ENCODE assay signal across 8 mouse cellular contexts in the genomic region with DNA sequence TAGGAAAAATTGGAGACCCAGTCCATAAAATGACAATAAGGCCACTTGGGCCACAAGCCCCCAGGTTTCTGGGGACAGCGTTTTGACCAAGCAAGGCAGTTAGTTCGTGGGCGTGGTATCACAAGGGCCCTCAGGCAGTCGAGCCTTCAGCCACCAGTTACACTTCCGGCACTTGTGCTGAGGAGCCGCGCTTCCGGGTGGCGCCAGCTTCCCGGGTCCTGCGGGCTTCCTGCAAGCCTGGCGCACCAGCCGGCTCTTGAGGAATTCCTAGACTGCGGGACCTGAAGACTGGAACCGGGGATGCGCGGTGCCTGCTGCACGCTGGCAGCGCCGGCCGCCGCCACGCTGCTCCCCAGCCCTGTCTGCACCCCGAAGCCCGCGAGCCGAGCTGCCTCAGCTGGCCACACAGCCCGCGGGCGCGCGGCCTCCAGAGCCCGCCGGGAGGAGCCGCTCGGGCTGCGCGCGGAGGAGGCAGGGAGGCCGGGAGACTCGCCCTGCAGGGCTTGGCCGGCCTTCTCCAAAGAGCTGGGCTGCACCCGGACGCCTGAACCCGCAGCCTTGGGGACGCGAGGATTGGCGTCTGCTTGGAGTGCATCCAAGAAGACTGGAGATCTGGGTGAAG. TPM values are rescaled to one million over a fixed set of nuclear protein-coding genes. Genes with fewer than 3 reads are reported as not detected.
A peak's percentile ranks its signal among the peaks of the same experiment; 100 is the strongest.
DNase-seq lines count a peak whose midpoint lies in the region; ATAC-seq and TF ChIP-seq lines count a peak whose summit lies in the region.

No protein-coding gene starts in this region.

- no peak for TF ChIP-seq EP300 in liver, embryonic 14.5 days (IDR thresholded peaks at IDR 0.05; ENCODE audit: low read depth)

- H3K9me3 ChIP-seq in forebrain, embryonic 10.5 days, result no peaks in the 10 kb centered on the region
- no peaks in the 10 kb centered on the region for H3K9me3 ChIP-seq in heart, embryonic 15.5 days (replicated peaks)
- no peaks in the 10 kb centered on the region for H3K9me3 ChIP-seq in liver, embryonic 14.5 days (ENCODE audit: control insufficient read depth, low read length)
- no peaks in the 10 kb centered on the region for H3K9me3 ChIP-seq in stomach, embryonic 15.5 days

- H3K9ac ChIP-seq in heart, embryonic 15.5 days, result peak overlapping the region; percentile 83
- peak overlapping the region; percentile 66 for H3K9ac ChIP-seq in liver, embryonic 14.5 days (replicated peaks)
- H3K9ac ChIP-seq in stomach, embryonic 15.5 days, result peak overlapping the region; percentile 71

- no peaks in the 10 kb centered on the region for H3K36me3 ChIP-seq in forebrain, embryonic 10.5 days (replicated peaks)
- H3K36me3 ChIP-seq in heart, embryonic 15.5 days, result no peaks in the 10 kb centered on the region
- no peaks in the 10 kb centered on the region for H3K36me3 ChIP-seq in liver, embryonic 14.5 days (replicated peaks; ENCODE audit: control insufficient read depth, insufficient read depth, low read depth)
- H3K36me3 ChIP-seq in stomach, embryonic 15.5 days, result no peaks in the 10 kb centered on the region

- peaks cover 38% of the 10 kb centered on the region for H3K4me1 ChIP-seq in forebrain, embryonic 10.5 days
- peaks cover 13% of the 10 kb centered on the region for H3K4me1 ChIP-seq in heart, embryonic 15.5 days (replicated peaks)
- peaks cover 13 to 21% of the 10 kb centered on the region in 2 experiments for H3K4me1 ChIP-seq in liver, embryonic 14.5 days (replicated peaks; ENCODE audit: control insufficient read depth in 2 of 2, insufficient read depth in 2 of 2, low read length in 1 of 2)
- H3K4me1 ChIP-seq in stomach, embryonic 15.5 days, result peaks cover 7% of the 10 kb centered on the region

- peak overlapping the region; percentile 94 for H3K27ac ChIP-seq in forebrain, embryonic 10.5 days
- peak overlapping the region; percentile 94 for H3K27ac ChIP-seq in heart, embryonic 15.5 days
- peak overlapping the region; percentile 16 for H3K27ac ChIP-seq in liver, embryonic 14.5 days
- peak overlapping the region; percentile 97 for H3K27ac ChIP-seq in stomach, embryonic 15.5 days

- H3K27me3 ChIP-seq in forebrain, embryonic 10.5 days (ENCODE audit: poor library complexity, severe bottlenecking), result peaks cover 41% of the 10 kb centered on the region
- H3K27me3 ChIP-seq in heart, embryonic 15.5 days, result peaks cover 21% of the 10 kb centered on the region
- H3K27me3 ChIP-seq in liver, embryonic 14.5 days (ENCODE audit: control insufficient read depth, insufficient read depth, low read length), result no peaks in the 10 kb centered on the region; the same call in 1 of the 2 replicates
- no peaks in the 10 kb centered on the region for H3K27me3 ChIP-seq in stomach, embryonic 15.5 days (replicated peaks)

- H3K4me2 ChIP-seq in heart, embryonic 15.5 days, result peak overlapping the region; percentile 84
- H3K4me2 ChIP-seq in liver, embryonic 14.5 days (ENCODE audit: low read depth), result peak overlapping the region; percentile 89
- H3K4me2 ChIP-seq in stomach, embryonic 15.5 days, result peak overlapping the region; percentile 85

- TF ChIP-seq CTCF in liver, embryonic 14.5 days (IDR thresholded peaks at IDR 0.05; ENCODE audit: low read depth), result no peak; the same call in 1 of the 2 replicates

- WGBS in forebrain, embryonic 10.5 days, result under 1% methylated on average over 48 of the region's 48 CpGs
- under 1% methylated on average over 48 of the region's 48 CpGs for WGBS in heart, embryonic 15.5 days
- WGBS in liver, embryonic 14.5 days (ENCODE audit: insufficient replicate concordance), result under 1% methylated on average over 48 of the region's 48 CpGs
- WGBS in stomach, embryonic 15.5 days, result 0% methylated on average over 48 of the region's 48 CpGs

- peak overlapping the region; percentile 76 for H3K4me3 ChIP-seq in forebrain, embryonic 10.5 days
- H3K4me3 ChIP-seq in heart, embryonic 15.5 days, result peak overlapping the region; percentile 92
- H3K4me3 ChIP-seq in liver, embryonic 14.5 days (ENCODE audit: insufficient read depth in 1 of 2, low read depth in 2 of 2, low read length in 2 of 2), result peak overlapping the region; percentile 68 to 80
- H3K4me3 ChIP-seq in stomach, embryonic 15.5 days (replicated peaks), result peak overlapping the region; percentile 83

- ATAC-seq in heart, embryonic 15.5 days (replicated peaks; ENCODE audit: insufficient number of reproducible peaks, insufficient read depth, low FRiP score, low read depth), result peak; percentile 68
- ATAC-seq in liver, embryonic 14.5 days (ENCODE audit: insufficient read depth), result peak; percentile 80
- ATAC-seq in stomach, embryonic 15.5 days (ENCODE audit: insufficient read depth, low FRiP score, low read depth), result peak; percentile 79

- peak; percentile 74 to 80 for DNase-seq in CD8-positive naive resting alpha-beta T cell, adult 2 months (ENCODE audit: low read depth in 2 of 2, low spot score in 2 of 2)
- DNase-seq in c-Kit-negative CD71-positive TER-119-positive erythroid progenitor cells, embryonic 14.5 days (ENCODE audit: low read depth, low spot score), result peak; percentile 65
- DNase-seq in forebrain, embryonic 10.5 days (ENCODE audit: extremely low spot score, low spot score), result peak; percentile 86
- DNase-seq in kidney, postnatal 25 days, result peak; percentile 77 to 89
- peak; percentile 66 to 74 (median 73) for DNase-seq in liver, embryonic 14.5 days (ENCODE audit: low read depth in 3 of 3, low spot score in 3 of 3)
- DNase-seq in neural tube, embryonic 10.5 days (ENCODE audit: extremely low spot score, low spot score), result peak; percentile 86

RNA-seq across cellular contexts. Expression of a gene that starts 3.8 kb away (rescaled TPM):
- polyA plus RNA-seq in forebrain, embryonic 10.5 days (2016; fragmentation: Nextera tagmentation; extraction: Ambion mirVana), result 24.6 TPM in 2 replicates
- polyA plus RNA-seq in heart, embryonic 15.5 days (2015; fragmentation: Nextera tagmentation; extraction: Ambion mirVana), result 11.8 and 12.2 TPM in 2 replicates
- polyA plus RNA-seq in liver, embryonic 14.5 days (2012; rRNA removed), result 1.7 and 2.5 TPM in 2 replicates
- polyA plus RNA-seq in liver, embryonic 14.5 days (2014; fragmentation: Nextera tagmentation; extraction: Ambion mirVana), result 4.7 and 4.9 TPM in 2 replicates
- polyA plus RNA-seq in stomach, embryonic 15.5 days (2015; fragmentation: Nextera tagmentation; extraction: Ambion mirVana), result 15.4 and 17.5 TPM in 2 replicates

RNA-seq across cellular contexts. Expression of a gene that starts 7.0 kb away (rescaled TPM):
- 0.58 and 1.5 TPM in 2 replicates for polyA plus RNA-seq in forebrain, embryonic 10.5 days (2016; fragmentation: Nextera tagmentation; extraction: Ambion mirVana)
- not detected in 2 replicates for polyA plus RNA-seq in heart, embryonic 15.5 days (2015; fragmentation: Nextera tagmentation; extraction: Ambion mirVana)
- polyA plus RNA-seq in liver, embryonic 14.5 days (2012; rRNA removed), result not detected in 2 replicates
- not detected in 2 replicates for polyA plus RNA-seq in liver, embryonic 14.5 days (2014; fragmentation: Nextera tagmentation; extraction: Ambion mirVana)
- not detected in 2 replicates for polyA plus RNA-seq in stomach, embryonic 15.5 days (2015; fragmentation: Nextera tagmentation; extraction: Ambion mirVana)

Comparison
In these comparisons a context has a peak if more than half of its experiments do, and no peak if none do; other contexts are left out.
1. Peak in every context shown above with its lines: DNase-seq, ATAC-seq, H3K4me3 ChIP-seq and H3K27ac ChIP-seq.
2. H3K27ac ChIP-seq: peak in every context shown above with its lines; median percentile 97 in stomach, embryonic 15.5 days; 94 in forebrain, embryonic 10.5 days; 94 in heart, embryonic 15.5 days; 16 in liver, embryonic 14.5 days.